Comparison of ENCODE assay signal across 9 mouse cellular contexts in genomic region chr12:103643336-103643735, GRCm38 (mm10). TPM values are rescaled to one million over a fixed set of nuclear protein-coding genes. Genes with fewer than 3 reads are reported as not detected.
DNase-seq lines count a peak whose midpoint lies in the region; ATAC-seq lines count a peak whose summit lies in the region.
"Had no signal": no experiment of that assay in that cellular context is flagged by ENCODE, and none has a peak within 500 bp of the region (broad histone marks: within the 10 kb centered on the region; RNA-seq: fewer than 3 reads in every experiment).

No protein-coding gene starts in this region.

- no peaks in the 10 kb centered on the region for H3K27me3 ChIP-seq in embryonic facial prominence, embryonic 14.5 days (replicated peaks; ENCODE audit: control insufficient read depth, insufficient read depth, low read length)
- H3K27me3 ChIP-seq in hindbrain, embryonic 15.5 days = no peaks in the 10 kb centered on the region
- H3K27me3 ChIP-seq: heart, embryonic 15.5 days had no signal

- H3K36me3 ChIP-seq in embryonic facial prominence, embryonic 14.5 days (ENCODE audit: control insufficient read depth, insufficient read depth, low read length) = no peaks in the 10 kb centered on the region
- H3K36me3 ChIP-seq in hindbrain, embryonic 15.5 days = no peaks in the 10 kb centered on the region
- H3K36me3 ChIP-seq: heart, embryonic 15.5 days had no signal

- 3% methylated on average over 2 of the region's 2 CpGs for WGBS in embryonic facial prominence, embryonic 14.5 days
- 0% methylated on average over 2 of the region's 2 CpGs for WGBS in hindbrain, embryonic 15.5 days

- H3K27ac ChIP-seq in embryonic facial prominence, embryonic 14.5 days (replicated peaks; ENCODE audit: low read depth, low read length) = no peak overlapping the region
- no peak overlapping the region for H3K27ac ChIP-seq in hindbrain, embryonic 15.5 days (replicated peaks)
- H3K27ac ChIP-seq: heart, embryonic 15.5 days had no signal

- peak; percentile 58 for DNase-seq in ES-CJ7 (ENCODE audit: low read depth, low spot score)
- peak; percentile 89 for DNase-seq in adrenal gland, postnatal 25 days
- DNase-seq in embryonic facial prominence, embryonic 14.5 days (ENCODE audit: low spot score) = peak; percentile 49
- peak; percentile 73 to 84 for DNase-seq in layer of hippocampus, postnatal 36 days
- peak; percentile 70 for DNase-seq in mesoderm, embryonic 11.5 days (ENCODE audit: low read depth, low spot score)
- peak; percentile 96 for DNase-seq in right cerebral cortex, postnatal 4 days

- no peak overlapping the region for H3K9ac ChIP-seq in embryonic facial prominence, embryonic 14.5 days (ENCODE audit: low read depth, low read length)
- no peak overlapping the region for H3K9ac ChIP-seq in hindbrain, embryonic 15.5 days
- H3K9ac ChIP-seq: heart, embryonic 15.5 days had no signal

- no peak for ATAC-seq in embryonic facial prominence, embryonic 14.5 days (ENCODE audit: low read depth)
- ATAC-seq in hindbrain, embryonic 15.5 days (ENCODE audit: low FRiP score, low read depth) = peak; percentile 66; the same call in 1 of the 2 replicates
- ATAC-seq in erythroid progenitor cell, adult 5-6 weeks (replicated peaks; ENCODE audit: low FRiP score, poor library complexity, severe bottlenecking) = no peak

- peaks cover 6% of the 10 kb centered on the region; the same call in 1 of the 2 replicates for H3K4me1 ChIP-seq in embryonic facial prominence, embryonic 14.5 days (ENCODE audit: control insufficient read depth, insufficient read depth, low read length)
- H3K4me1 ChIP-seq in hindbrain, embryonic 15.5 days (replicated peaks) = no peaks in the 10 kb centered on the region
- H3K4me1 ChIP-seq: heart, embryonic 15.5 days had no signal

- no peak overlapping the region for H3K4me3 ChIP-seq in embryonic facial prominence, embryonic 14.5 days (ENCODE audit: low read depth, low read length)
- H3K4me3 ChIP-seq in hindbrain, embryonic 15.5 days = no peak overlapping the region
- H3K4me3 ChIP-seq: heart, embryonic 15.5 days had no signal

- no peaks in the 10 kb centered on the region for H3K9me3 ChIP-seq in embryonic facial prominence, embryonic 14.5 days (ENCODE audit: control insufficient read depth, low read length)
- no peaks in the 10 kb centered on the region for H3K9me3 ChIP-seq in hindbrain, embryonic 15.5 days
- H3K9me3 ChIP-seq: heart, embryonic 15.5 days had no signal

- no peak overlapping the region for H3K4me2 ChIP-seq in embryonic facial prominence, embryonic 14.5 days (ENCODE audit: low read depth, low read length)
- no peak overlapping the region for H3K4me2 ChIP-seq in hindbrain, embryonic 15.5 days
- H3K4me2 ChIP-seq: heart, embryonic 15.5 days had no signal

RNA-seq across cellular contexts. Expression of gene Serpina10, which starts 12.1 kb away (rescaled TPM):
- total RNA-seq in adrenal gland, postnatal 25 days (2021) = 0.36 and 2.9 TPM in 2 replicates
- not detected in 2 replicates for polyA plus RNA-seq in embryonic facial prominence, embryonic 14.5 days (2014; fragmentation: Nextera tagmentation; extraction: Ambion mirVana)
- polyA plus RNA-seq in hindbrain, embryonic 15.5 days (2015; fragmentation: Nextera tagmentation; extraction: Ambion mirVana) = 0.08 TPM in 1 of 2 replicates, not detected in the other
- total RNA-seq in layer of hippocampus, postnatal 36 days (2021) = not detected
- total RNA-seq in erythroid progenitor cell, adult 5-6 weeks (2015; ENCODE audit: low replicate concordance) = not detected in 2 replicates
- not detected in 2 replicates for total RNA-seq in erythroid progenitor cell, adult 5-6 weeks (2017; ENCODE audit: low replicate concordance)
- polyA plus RNA-seq: heart, embryonic 15.5 days had no signal

RNA-seq across cellular contexts. Expression of gene Serpina6, which starts 13.7 kb away (rescaled TPM):
- 0.39 and 3.9 TPM in 2 replicates for total RNA-seq in adrenal gland, postnatal 25 days (2021)
- polyA plus RNA-seq in embryonic facial prominence, embryonic 14.5 days (2014; fragmentation: Nextera tagmentation; extraction: Ambion mirVana) = 0.24 and 0.25 TPM in 2 replicates
- polyA plus RNA-seq in hindbrain, embryonic 15.5 days (2015; fragmentation: Nextera tagmentation; extraction: Ambion mirVana) = 0.48 TPM in 1 of 2 replicates, not detected in the other
- not detected for total RNA-seq in layer of hippocampus, postnatal 36 days (2021)
- total RNA-seq in erythroid progenitor cell, adult 5-6 weeks (2015; ENCODE audit: low replicate concordance) = not detected in 2 replicates
- total RNA-seq in erythroid progenitor cell, adult 5-6 weeks (2017; ENCODE audit: low replicate concordance) = not detected in 2 replicates

RNA-seq across cellular contexts. Expression of gene Serpina16, which starts 32.6 kb away (rescaled TPM):
- total RNA-seq in adrenal gland, postnatal 25 days (2021) = not detected in 2 replicates
- polyA plus RNA-seq in embryonic facial prominence, embryonic 14.5 days (2014; fragmentation: Nextera tagmentation; extraction: Ambion mirVana) = not detected in 2 replicates
- not detected in 2 replicates for polyA plus RNA-seq in hindbrain, embryonic 15.5 days (2015; fragmentation: Nextera tagmentation; extraction: Ambion mirVana)
- not detected for total RNA-seq in layer of hippocampus, postnatal 36 days (2021)
- total RNA-seq in erythroid progenitor cell, adult 5-6 weeks (2015; ENCODE audit: low replicate concordance) = not detected in 2 replicates
- total RNA-seq in erythroid progenitor cell, adult 5-6 weeks (2017; ENCODE audit: low replicate concordance) = not detected in 2 replicates
- polyA plus RNA-seq: heart, embryonic 15.5 days had no signal

RNA-seq across cellular contexts. Expression of gene Serpina1f, which starts 52.0 kb away (rescaled TPM):
- total RNA-seq in adrenal gland, postnatal 25 days (2021) = not detected in 2 replicates
- not detected in 2 replicates for polyA plus RNA-seq in embryonic facial prominence, embryonic 14.5 days (2014; fragmentation: Nextera tagmentation; extraction: Ambion mirVana)
- polyA plus RNA-seq in hindbrain, embryonic 15.5 days (2015; fragmentation: Nextera tagmentation; extraction: Ambion mirVana) = not detected in 2 replicates
- total RNA-seq in layer of hippocampus, postnatal 36 days (2021) = not detected
- not detected in 2 replicates for total RNA-seq in erythroid progenitor cell, adult 5-6 weeks (2015; ENCODE audit: low replicate concordance)
- not detected in 2 replicates for total RNA-seq in erythroid progenitor cell, adult 5-6 weeks (2017; ENCODE audit: low replicate concordance)
- polyA plus RNA-seq: heart, embryonic 15.5 days had no signal
